30 mouse cellular contexts compared by ENCODE assay signal in genomic region chr19:16736854-16737253, GRCm38 (mm10).
"Had no signal": no experiment of that assay in that cellular context is flagged by ENCODE, and none has a peak within 500 bp of the region (broad histone marks: within the 10 kb centered on the region; RNA-seq: fewer than 3 reads in every experiment).

No protein-coding gene starts in this region.

- ATAC-seq: forebrain, embryonic 13.5 days; forebrain, embryonic 14.5 days; forebrain, embryonic 15.5 days; forebrain, embryonic 16.5 days; forebrain, postnatal 0 days had no signal

- H3K4me1 ChIP-seq: embryonic facial prominence, embryonic 10.5 days; embryonic facial prominence, embryonic 12.5 days; embryonic facial prominence, embryonic 13.5 days; embryonic facial prominence, embryonic 15.5 days; forebrain, embryonic 10.5 days; forebrain, embryonic 12.5 days; forebrain, embryonic 13.5 days; forebrain, embryonic 15.5 days had no signal

- H3K36me3 ChIP-seq: embryonic facial prominence, embryonic 10.5 days; embryonic facial prominence, embryonic 12.5 days; embryonic facial prominence, embryonic 13.5 days; embryonic facial prominence, embryonic 15.5 days; forebrain, embryonic 12.5 days; forebrain, embryonic 15.5 days had no signal

- H3K27me3 ChIP-seq: embryonic facial prominence, embryonic 12.5 days; embryonic facial prominence, embryonic 13.5 days; embryonic facial prominence, embryonic 15.5 days; forebrain, embryonic 12.5 days; forebrain, embryonic 13.5 days; forebrain, embryonic 15.5 days had no signal

- DNase-seq: cerebellum, adult 18-20 months; cerebellum, adult 2 months; cerebellum, adult 8-10 months; cerebellum, adult 9-10 months; cerebellum, adult 9-11 months; cerebellum, postnatal 10 days; cerebellum, postnatal 14 days; cerebellum, postnatal 25 days; cerebellum, postnatal 36 days; embryo, embryonic 11 days; forebrain, postnatal 0 days; gastrocnemius, adult 2 months; gastrocnemius, postnatal 10 days; gastrocnemius, postnatal 14 days; gastrocnemius, postnatal 25 days; gastrocnemius, postnatal 36 days; heart, adult 11 months; heart, adult 18-20 months; heart, adult 2 months had no signal

- H3K4me2 ChIP-seq: embryonic facial prominence, embryonic 12.5 days; embryonic facial prominence, embryonic 13.5 days; embryonic facial prominence, embryonic 15.5 days; forebrain, embryonic 12.5 days; forebrain, embryonic 13.5 days; forebrain, embryonic 15.5 days had no signal

- H3K27ac ChIP-seq: embryonic facial prominence, embryonic 10.5 days; embryonic facial prominence, embryonic 12.5 days; embryonic facial prominence, embryonic 13.5 days; embryonic facial prominence, embryonic 15.5 days; forebrain, embryonic 10.5 days; forebrain, embryonic 12.5 days; forebrain, embryonic 13.5 days; forebrain, embryonic 15.5 days; gastrocnemius, adult 2 months; heart, adult 2 months had no signal

- H3K9me3 ChIP-seq: embryonic facial prominence, embryonic 10.5 days; embryonic facial prominence, embryonic 12.5 days; embryonic facial prominence, embryonic 13.5 days; embryonic facial prominence, embryonic 15.5 days; forebrain, embryonic 10.5 days; forebrain, embryonic 12.5 days; forebrain, embryonic 13.5 days; forebrain, embryonic 15.5 days had no signal

- H3K4me3 ChIP-seq: embryonic facial prominence, embryonic 10.5 days; embryonic facial prominence, embryonic 12.5 days; embryonic facial prominence, embryonic 13.5 days; embryonic facial prominence, embryonic 15.5 days; erythroblast, embryonic 14.5 days; forebrain, embryonic 10.5 days; forebrain, embryonic 12.5 days; forebrain, embryonic 13.5 days; forebrain, embryonic 15.5 days; gastrocnemius, adult 2 months; heart, adult 2 months had no signal

- H3K9ac ChIP-seq: embryonic facial prominence, embryonic 12.5 days; embryonic facial prominence, embryonic 13.5 days; embryonic facial prominence, embryonic 15.5 days; forebrain, embryonic 12.5 days; forebrain, embryonic 13.5 days; forebrain, embryonic 15.5 days; forebrain, postnatal 0 days had no signal
